Mouse (Mus musculus): ENCODE data around the gene Eif3i.

DNA sequence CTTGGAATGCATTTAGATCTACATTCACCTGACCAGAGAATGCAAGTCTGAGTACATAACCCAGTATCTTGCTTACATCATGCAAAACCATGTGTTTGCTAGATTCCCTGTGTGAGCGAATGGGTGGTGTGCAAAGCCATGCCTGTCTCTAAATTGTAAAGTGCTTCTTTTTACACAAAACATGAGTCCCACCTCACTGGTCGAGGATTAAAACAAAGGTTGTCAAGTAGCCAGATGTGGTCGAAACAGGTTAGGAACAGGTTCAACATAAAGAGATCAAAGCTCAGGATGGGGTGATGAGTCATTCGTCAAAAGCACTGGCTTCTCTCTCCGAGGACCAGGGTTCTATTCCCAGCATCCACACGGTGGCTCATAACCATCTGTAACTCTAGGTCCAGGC lies 35.3 kb downstream of the Eif3i start:
- TF ChIP-seq POLR2A (IDR thresholded peaks at IDR 0.05; ENCODE audit: borderline replicate concordance, extremely low read depth, insufficient read depth, insufficient read length, poor library complexity, severe bottlenecking), result no peak
- TF ChIP-seq CTCF (IDR thresholded peaks at IDR 0.05; ENCODE audit: borderline replicate concordance, extremely low read depth, insufficient read depth, insufficient read length), result no peak

Measured in brain, embryonic 14.5 days (tissue).